Mouse (Mus musculus) kidney, adult 2 months (tissue): ENCODE results near the gene Adra2a.
A peak's percentile ranks its signal among the peaks of the same experiment; 100 is the strongest.

Experiments
- CTCF ChIP-seq: fragments of 200-500 bp; conservative IDR thresholded peaks from 2 replicates; pipeline ENCODE4 v1.5.1; 2011; ENCODE audit warnings: low read depth, mild to moderate bottlenecking, control low read depth, low read length, moderate library complexity, mixed read lengths; ENCODE audit not compliant: insufficient read depth, insufficient read length
- POLR2A ChIP-seq: fragments of 200-500 bp; IDR thresholded peaks from one replicate; pipeline ENCODE4 v1.6.1; 2011; ENCODE audit warnings: low read depth, low read length, control low read depth

DNA sequence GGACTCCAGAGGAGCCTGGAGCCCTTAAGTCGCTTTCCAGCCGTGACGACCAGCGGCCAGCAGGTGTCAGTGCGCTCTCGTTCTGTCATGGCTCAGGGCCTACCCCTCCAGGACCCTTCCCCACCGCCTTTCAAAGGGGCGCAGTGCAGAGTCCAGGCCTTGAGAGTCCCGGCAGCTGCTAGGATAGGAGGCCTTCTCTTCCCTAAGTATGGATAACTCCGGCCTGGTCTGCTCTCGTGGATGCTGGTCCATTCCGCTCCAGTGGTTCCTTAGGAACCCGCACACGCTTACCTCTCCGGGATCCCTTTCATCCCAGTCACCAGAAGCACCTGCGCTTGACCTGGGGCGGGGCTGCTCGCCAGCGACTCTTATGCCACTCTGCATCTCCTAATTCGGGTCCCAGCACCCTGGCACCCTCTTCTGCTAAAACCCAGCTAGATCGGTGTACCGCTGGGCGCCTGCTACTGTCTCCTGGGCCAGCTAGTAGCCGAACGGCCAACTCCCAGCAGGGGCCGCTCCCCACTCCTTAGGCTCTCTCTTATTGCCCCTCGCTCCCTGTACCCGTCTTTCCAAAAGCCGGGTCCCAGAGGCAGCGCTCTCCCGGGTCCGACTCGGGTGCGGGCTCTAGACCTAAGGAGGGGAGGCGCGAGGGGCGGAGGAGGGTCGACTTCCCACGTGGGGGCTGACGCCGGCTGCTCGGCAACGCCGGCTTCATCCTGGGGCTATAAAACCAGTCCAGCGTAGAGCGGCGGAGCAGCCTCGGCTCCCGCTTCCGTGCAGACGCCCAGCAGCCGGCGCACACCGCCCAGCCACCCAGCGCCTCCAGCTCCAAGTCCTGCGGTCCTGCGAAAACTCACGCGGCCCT lies 788 bp downstream of the Adra2a start:
- peak; percentile 73 for TF ChIP-seq CTCF
- TF ChIP-seq POLR2A = no peak
